Mouse (Mus musculus) B cell, adult 67 days (primary cell): ENCODE results near the gene Nsd1. TPM values are rescaled to one million over a fixed set of nuclear protein-coding genes. Genes with fewer than 3 reads are reported as not detected.

Source experiments
- total RNA-seq, 2 experiments: library from RNA; stranded (reverse); gene quantifications; 4 replicates each; pipeline ENCODE4 v1.2.4; 2023

The Nsd1 gene
- 100 to 1,000 TPM; 193 to 232 TPM for total RNA-seq

DNA sequence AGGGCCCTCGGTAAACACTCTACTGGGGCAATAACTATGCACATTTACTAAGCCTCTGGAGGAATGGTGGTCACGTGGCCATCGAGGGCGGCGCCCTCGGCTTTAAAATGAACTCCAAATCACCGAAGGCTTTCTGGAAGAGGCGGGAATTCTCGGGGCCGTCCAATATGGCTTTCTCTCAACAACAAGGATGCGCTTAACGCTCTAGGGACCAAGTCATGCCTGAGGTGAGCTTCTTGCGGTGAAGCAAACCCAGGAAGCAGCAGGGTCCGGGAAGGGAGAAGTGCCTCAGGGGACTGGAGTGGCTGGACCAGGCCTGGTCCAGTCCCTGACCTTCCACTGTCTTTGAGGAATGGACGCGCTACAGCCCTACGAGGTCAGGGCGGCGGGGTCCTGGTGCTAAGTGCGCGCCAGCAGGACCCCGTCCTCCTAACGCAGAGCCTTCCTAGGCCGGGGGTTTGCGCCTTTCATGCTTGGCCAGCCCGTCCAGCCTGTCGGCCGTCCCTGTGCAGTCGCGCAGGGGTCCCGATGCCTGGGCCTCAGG is at the start of gene Nsd1:
Gene Nsd1 (plus strand): TSS at position 134 of the 544 bp plus-strand sequence.

DNA sequence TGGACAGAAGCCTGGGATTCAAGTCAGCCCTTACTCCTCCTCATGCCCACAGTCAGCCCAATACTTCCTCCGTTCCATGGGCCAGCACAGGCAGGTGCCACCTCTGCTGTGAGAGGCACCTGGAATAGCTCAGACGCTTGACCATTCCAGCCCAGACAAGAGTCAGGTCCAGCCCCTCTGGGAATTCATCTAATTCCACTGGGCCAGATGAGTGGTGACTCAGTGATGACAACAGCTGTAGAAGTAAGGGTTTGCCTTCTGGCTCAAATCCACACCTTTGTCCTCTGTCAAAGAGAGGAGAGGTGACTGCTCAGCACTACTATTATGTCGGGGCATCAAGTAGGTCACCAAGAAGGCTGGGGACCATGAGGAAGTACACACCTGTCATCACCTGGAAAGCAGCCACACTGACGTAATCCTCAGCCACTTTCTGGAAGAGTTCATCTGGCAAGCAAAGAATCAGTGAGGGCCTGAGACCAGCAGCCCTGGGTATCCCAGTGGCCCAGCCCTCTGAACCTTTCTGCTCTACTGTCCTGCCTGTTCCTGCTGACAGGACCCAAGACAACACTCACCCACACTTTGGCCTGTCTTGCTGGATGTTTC is 110.5 kb downstream of the Nsd1 start, which contains the start of gene Prelid1:
Gene Prelid1 (plus strand): TSS at position 570 of the 603 bp plus-strand sequence.

DNA sequence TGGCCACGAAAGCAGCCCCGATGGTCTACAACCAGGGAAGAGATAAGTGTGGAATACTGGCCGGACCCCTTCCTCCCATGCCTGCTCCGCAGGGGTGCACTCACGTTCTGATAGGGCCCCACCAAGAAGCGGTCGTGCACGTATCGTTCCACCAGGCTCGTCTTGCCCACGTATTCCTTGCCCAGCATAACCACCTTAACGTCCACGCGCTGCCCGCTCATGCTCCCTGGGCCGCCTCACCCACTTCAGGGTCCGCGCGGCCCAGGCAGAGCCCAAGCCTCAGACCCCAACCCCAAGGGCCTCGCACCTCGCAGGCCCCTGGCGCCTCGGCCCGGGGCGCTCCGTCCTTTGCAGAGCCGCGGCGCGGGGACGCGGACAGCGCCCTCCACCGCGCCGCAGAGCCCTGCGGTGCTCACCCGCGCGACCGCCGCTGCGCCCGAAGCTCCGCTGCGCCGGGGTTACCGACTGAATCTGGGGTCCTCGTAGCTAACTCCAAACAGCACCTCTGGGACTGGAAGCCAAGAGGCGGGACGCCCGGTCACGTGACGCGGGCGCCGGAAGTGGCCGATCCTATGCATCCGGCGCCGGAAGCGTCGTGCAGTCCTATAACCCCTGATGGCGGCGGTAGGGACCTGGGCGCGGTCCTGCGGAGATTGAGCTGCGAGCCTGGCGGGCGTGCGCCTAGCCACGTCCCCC is 112.0 kb downstream of the Nsd1 start, which contains the start of gene Rab24:
Gene Rab24 (minus strand): TSS at position 513 of the 696 bp plus-strand sequence.

DNA sequence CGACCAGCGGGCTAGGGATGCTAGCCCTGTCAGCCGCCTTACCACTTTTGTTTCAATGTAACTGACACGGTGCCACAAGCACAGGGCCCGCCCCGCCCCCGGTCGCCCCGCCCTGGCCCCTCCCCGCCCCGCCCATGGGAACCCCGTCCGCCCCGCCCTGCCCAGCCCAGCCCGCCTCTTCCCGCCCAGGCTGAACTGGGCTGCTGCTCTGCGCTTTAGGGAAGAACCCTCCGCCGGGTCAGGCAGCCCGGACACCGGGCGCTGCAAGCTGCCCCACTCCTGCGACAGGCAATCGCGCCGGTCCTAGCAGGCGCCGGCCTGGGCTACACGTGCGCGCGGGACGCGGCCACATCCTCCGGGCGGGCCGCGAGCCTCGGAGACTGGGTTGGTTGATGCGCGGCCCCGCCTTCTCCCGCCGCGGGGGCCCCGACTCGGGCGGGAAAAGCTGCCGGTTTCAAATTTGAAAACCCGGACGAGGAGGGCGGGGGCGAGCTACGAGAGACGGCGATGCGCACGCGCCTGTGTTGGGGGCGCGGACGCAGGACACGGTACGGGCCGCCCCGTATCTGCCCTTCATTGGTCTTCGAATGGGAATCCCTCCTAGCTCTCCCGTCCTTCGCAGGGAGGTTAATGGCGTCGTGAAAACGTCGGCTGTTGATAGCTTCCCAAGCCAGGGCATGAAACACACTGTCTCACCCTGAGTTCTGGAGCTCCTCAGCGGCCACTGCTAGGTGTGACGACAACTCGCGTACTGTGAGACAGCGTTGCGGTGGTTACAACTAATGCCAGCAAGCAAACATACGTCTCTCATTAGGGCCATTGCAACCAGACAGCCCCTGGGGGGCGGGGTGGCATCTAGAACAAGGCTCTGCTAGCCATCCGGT is 120.3 kb downstream of the Nsd1 start, which contains the start of gene Mxd3:
Gene Mxd3 (minus strand): TSS at position 141 of the 884 bp plus-strand sequence.

DNA sequence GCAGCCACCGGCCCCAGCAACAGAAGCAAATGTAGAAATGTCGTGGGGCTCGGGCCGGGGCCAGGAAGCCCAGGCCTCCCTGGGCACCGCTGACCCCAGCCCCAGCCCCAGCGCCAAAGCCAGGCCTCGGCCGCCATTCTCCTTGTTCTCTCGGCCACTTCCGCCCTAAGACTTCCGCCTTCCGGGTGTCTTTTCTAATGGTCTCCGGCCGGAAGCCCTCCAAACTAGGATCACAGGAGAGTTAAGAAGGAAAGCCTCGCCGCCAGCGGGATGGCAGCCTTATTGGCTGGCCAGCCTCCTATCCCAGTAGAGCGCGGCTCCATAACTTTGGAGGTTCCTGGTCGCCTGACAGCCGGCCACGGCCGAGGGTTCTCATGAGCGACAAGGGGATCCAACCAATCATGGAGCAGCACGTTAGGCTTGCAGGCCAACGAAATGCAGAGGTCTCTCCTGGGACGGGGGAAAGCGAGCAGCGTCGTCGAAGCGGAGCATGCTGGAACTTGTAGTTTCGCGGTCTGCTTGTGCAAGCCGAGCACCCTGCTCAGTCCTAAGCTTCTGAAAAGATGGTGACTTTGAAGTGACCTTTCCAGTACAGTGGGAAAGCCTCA is 153.0 kb downstream of the Nsd1 start, which contains the start of gene Lman2:
Gene Lman2 (minus strand): TSS at position 331 of the 608 bp plus-strand sequence.

Other genes with a start within 250 kb of the Nsd1 start
- gene Hk3, start 188.4 kb upstream of the Nsd1 start, total RNA-seq, result 1 to 10 TPM in 1 of 2 experiments, under 1 TPM in 1; 0.89 to 1.8 TPM
- 10 to 100 TPM; 72.6 to 75.3 TPM for gene Uimc1, start 109.5 kb upstream of the Nsd1 start, total RNA-seq
- gene Zfp346, start 104.5 kb upstream of the Nsd1 start, total RNA-seq, result 10 to 100 TPM; 44.0 to 44.3 TPM
- not detected for gene Gm17617, start 76.2 kb upstream of the Nsd1 start, total RNA-seq
- not detected for gene Fgfr4, start 57.1 kb upstream of the Nsd1 start, total RNA-seq
- gene Prelid1, start 110.7 kb downstream of the Nsd1 start, total RNA-seq, result 100 to 1,000 TPM; 145 to 150 TPM
- gene Rab24, start 112.2 kb downstream of the Nsd1 start, total RNA-seq, result 10 to 100 TPM; 65.3 to 71.0 TPM
- 1 to 10 TPM; 1.2 to 2.2 TPM for gene Mxd3, start 120.0 kb downstream of the Nsd1 start, total RNA-seq
- gene Lman2, start 153.0 kb downstream of the Nsd1 start, total RNA-seq, result 100 to 1,000 TPM; 112 to 123 TPM
- 10 to 100 TPM; 74.5 to 83.7 TPM for gene Rgs14, start 159.9 kb downstream of the Nsd1 start, total RNA-seq
- gene Slc34a1, start 188.4 kb downstream of the Nsd1 start, total RNA-seq, result 1 to 10 TPM in 1 of 2 experiments, not detected in 1; 1.0 TPM
- not detected for gene Pfn3, start 205.4 kb downstream of the Nsd1 start, total RNA-seq
- gene F12, start 217.0 kb downstream of the Nsd1 start, total RNA-seq, result 1 to 10 TPM; 1.8 to 2.1 TPM
- 100 to 1,000 TPM; 498 to 536 TPM for gene Grk6, start 235.3 kb downstream of the Nsd1 start, total RNA-seq